Mouse (Mus musculus) MEL (cell line): ENCODE data around the gene Tbck. TPM values are rescaled to one million over a fixed set of nuclear protein-coding genes. Genes with fewer than 3 reads are reported as not detected.
A peak's percentile ranks its signal among the peaks of the same experiment; 100 is the strongest.

Experiments
- DNase-seq: peaks from one replicate; pipeline ENCODE4 v3.0.0; 2011; ENCODE audit warnings: low read depth, low spot score
- H3K27ac ChIP-seq: 2 replicates; pipeline ENCODE4 v1.5.1; 2012; ENCODE audit warnings: low read depth, mild to moderate bottlenecking, control low read depth, low read length, moderate library complexity; ENCODE audit not compliant: control insufficient read depth
- H3K27me3 ChIP-seq, 2 experiments: fragments of 150-350 bp in 1 of 2; sonication (generic) in 1 of 2; 2 replicates each; pipeline ENCODE4 v1.6.1; 2012; ENCODE audit warnings: low read length in 2 of 2, mild to moderate bottlenecking in 2 of 2, improper control_type of control experiment in 1 of 2, moderate library complexity in 1 of 2; ENCODE audit not compliant: insufficient read depth in 2 of 2, control insufficient read depth in 1 of 2
- H3K36me3 ChIP-seq, 2 experiments: 2 replicates each; pipeline ENCODE4 v1.6.1; 2012 to 2014; ENCODE audit warnings: low read length in 2 of 2, improper control_type of control experiment in 1 of 2, inconsistent platforms in 1 of 2, mild to moderate bottlenecking in 1 of 2; ENCODE audit not compliant: insufficient read depth in 2 of 2, control insufficient read depth in 1 of 2
- H3K4me1 ChIP-seq, 2 experiments: fragments of 150-350 bp in 1 of 2; sonication (generic) in 1 of 2; 2 replicates each; pipeline ENCODE4 v1.6.1; 2012; ENCODE audit warnings: low read length in 2 of 2, improper control_type of control experiment in 1 of 2, mild to moderate bottlenecking in 1 of 2; ENCODE audit not compliant: insufficient read depth in 2 of 2, control insufficient read depth in 1 of 2
- H3K4me3 ChIP-seq, 2 experiments: fragments of 150-350 bp in 1 of 2; sonication (generic) in 1 of 2; 2 replicates each; pipeline ENCODE4 v1.5.1; 2012; ENCODE audit warnings: low read depth in 2 of 2, low read length in 2 of 2, mild to moderate bottlenecking in 2 of 2, moderate library complexity in 2 of 2, control low read depth in 1 of 2, improper control_type of control experiment in 1 of 2; ENCODE audit not compliant: control insufficient read depth in 1 of 2, insufficient read depth in 1 of 2
- H3K79me2 ChIP-seq: 2 replicates; pipeline ENCODE4 v1.6.1; 2012; ENCODE audit warnings: mild to moderate bottlenecking, low read length, moderate library complexity; ENCODE audit not compliant: control insufficient read depth, poor library complexity, insufficient read depth
- H3K9ac ChIP-seq: 2 replicates; pipeline ENCODE4 v1.6.1; 2012; ENCODE audit warnings: low read depth, mild to moderate bottlenecking, control low read depth, low read length, moderate library complexity; ENCODE audit not compliant: control insufficient read depth, poor library complexity, severe bottlenecking
- H3K9me3 ChIP-seq: fragments of 150-350 bp; sonication (generic); replicated peaks from 2 replicates; pipeline ENCODE4 v1.6.1; 2012; ENCODE audit warnings: mild to moderate bottlenecking, low read length, improper control_type of control experiment, moderate library complexity; ENCODE audit not compliant: insufficient read depth
- BHLHE40 ChIP-seq: IDR thresholded peaks from 2 replicates; pipeline ENCODE4 v1.6.1; 2012; ENCODE audit warnings: low read depth, mild to moderate bottlenecking, inconsistent platforms, low read length, improper control_type of control experiment, borderline replicate concordance
- E2F4 ChIP-seq: IDR thresholded peaks from 2 replicates; pipeline ENCODE4 v1.6.1; 2011; ENCODE audit warnings: low read depth, low read length, improper control_type of control experiment, borderline replicate concordance
- ELF1 ChIP-seq: IDR thresholded peaks from 2 replicates; pipeline ENCODE4 v1.6.1; 2014; ENCODE audit warnings: low read depth, mild to moderate bottlenecking, inconsistent platforms, low read length, improper control_type of control experiment, moderate library complexity
- ETS1 ChIP-seq: IDR thresholded peaks from 2 replicates; pipeline ENCODE4 v1.6.1; 2012; ENCODE audit warnings: low read depth, mild to moderate bottlenecking, inconsistent platforms, low read length, improper control_type of control experiment, moderate library complexity
- GATA1 ChIP-seq: IDR thresholded peaks from 2 replicates; pipeline ENCODE4 v1.6.1; 2011; ENCODE audit warnings: low read depth, low read length, improper control_type of control experiment
- KAT2A ChIP-seq: conservative IDR thresholded peaks from 2 replicates; pipeline ENCODE4 v1.6.1; 2012; ENCODE audit warnings: low read depth, low read length, improper control_type of control experiment, inconsistent platforms
- MEF2A ChIP-seq: IDR thresholded peaks from 2 replicates; pipeline ENCODE4 v1.6.1; 2014; ENCODE audit warnings: low read depth, mild to moderate bottlenecking, inconsistent platforms, low read length, improper control_type of control experiment; ENCODE audit not compliant: poor library complexity, insufficient replicate concordance, severe bottlenecking; ENCODE audit errors: extremely low read depth
- MXI1 ChIP-seq: IDR thresholded peaks from 2 replicates; pipeline ENCODE4 v1.6.1; 2011; ENCODE audit warnings: mild to moderate bottlenecking, low read depth, low read length, improper control_type of control experiment
- NELFE ChIP-seq: IDR thresholded peaks from 2 replicates; pipeline ENCODE4 v1.6.1; 2011; ENCODE audit warnings: low read depth, low read length, improper control_type of control experiment
- SIN3A ChIP-seq: IDR thresholded peaks from 2 replicates; pipeline ENCODE4 v1.6.1; 2012; ENCODE audit warnings: low read length, improper control_type of control experiment, inconsistent platforms
- TAL1 ChIP-seq: IDR thresholded peaks from 2 replicates; pipeline ENCODE4 v1.6.1; 2012; ENCODE audit warnings: mild to moderate bottlenecking, inconsistent platforms, low read length, moderate library complexity, mixed read lengths
- TCF12 ChIP-seq: IDR thresholded peaks from 2 replicates; pipeline ENCODE4 v1.6.1; 2014; ENCODE audit warnings: low read depth, mild to moderate bottlenecking, inconsistent platforms, low read length, improper control_type of control experiment, moderate library complexity
- USF1 ChIP-seq: IDR thresholded peaks from 2 replicates; pipeline ENCODE4 v1.6.1; 2014; ENCODE audit warnings: low read depth, mild to moderate bottlenecking, inconsistent platforms, low read length, improper control_type of control experiment, moderate library complexity
- USF2 ChIP-seq, 2 experiments: IDR thresholded peaks; 2 replicates each; pipeline ENCODE4 v1.6.1; 2011 to 2012; ENCODE audit warnings: improper control_type of control experiment in 2 of 2, low read length in 2 of 2, borderline replicate concordance in 1 of 2, inconsistent platforms in 1 of 2, low read depth in 1 of 2, mild to moderate bottlenecking in 1 of 2; ENCODE audit not compliant: insufficient read depth in 1 of 2
- ZC3H11A ChIP-seq: IDR thresholded peaks from 2 replicates; pipeline ENCODE4 v1.6.1; 2012; ENCODE audit warnings: low read depth, mild to moderate bottlenecking, inconsistent platforms, low read length, improper control_type of control experiment
- ZMIZ1 ChIP-seq: IDR thresholded peaks from 2 replicates; pipeline ENCODE4 v1.6.1; 2012; ENCODE audit warnings: low read depth, mild to moderate bottlenecking, inconsistent platforms, low read length, improper control_type of control experiment, moderate library complexity
- ZNF384 ChIP-seq: IDR thresholded peaks from 2 replicates; pipeline ENCODE4 v1.6.1; 2012; ENCODE audit warnings: low read depth, mild to moderate bottlenecking, inconsistent platforms, low read length, improper control_type of control experiment
- polyA plus RNA-seq, 2 experiments: library from polyadenylated mRNA; stranded (reverse) in 1 of 2; unstranded in 1 of 2; fragments of >175 nt in 1 of 2; fragments of >200 nt in 1 of 2; gene quantifications; 2 replicates each; pipeline versions ENCODE4 v1.2.1 to v1.2.4; 2012; ENCODE audit warnings: low replicate concordance in 2 of 2, low read depth in 1 of 2; ENCODE audit not compliant: insufficient read length in 2 of 2, insufficient read depth in 1 of 2, missing spikeins in 1 of 2
- total RNA-seq: library from RNA; depleted of rRNA; stranded (reverse); fragments of 300-350 nt; gene quantifications from 2 replicates; pipeline ENCODE4 v1.2.3, GENCODE M21; 2012

The Tbck gene
- total and polyA plus RNA-seq, 3 experiments = 4.6 to 7.5 TPM; not detected in 1

- H3K4me1 ChIP-seq = peaks cover 4 to 7% of the 10 kb centered on the region in 2 experiments; a peak in 2 of 4 replicates
- H3K9me3 ChIP-seq = no peaks in the 10 kb centered on the region
- no peak overlapping the region for H3K9ac ChIP-seq
- no peak for TF ChIP-seq ELF1
- 0 out of 2 replicates have a peak, but pooled peaks have one; percentile 10 for TF ChIP-seq GATA1
- TF ChIP-seq TCF12 = no peak
- no peak for TF ChIP-seq USF2 (IDR thresholded peaks at IDR 0.05; ENCODE audit: borderline replicate concordance in 1 of 2, insufficient read depth in 1 of 2, low read depth in 1 of 2, low read length in 2 of 2)
- 0 out of 2 replicates have a peak, but pooled peaks have one; percentile 16 for TF ChIP-seq ETS1
- H3K79me2 ChIP-seq = no peaks in the 10 kb centered on the region
- no peak overlapping the region for H3K27ac ChIP-seq
- 0 out of 4 replicates have a peak, but pooled peaks cover 0 to 4% of the 10 kb centered on the region in 2 experiments for H3K36me3 ChIP-seq
- no peaks in the 10 kb centered on the region for H3K27me3 ChIP-seq
- H3K4me3 ChIP-seq = no peak overlapping the region
- no peak for DNase-seq
Measured at GRCm38 (mm10) chr3:132835118-132835794, 151.3 kb downstream of the Tbck start.

- no peak for DNase-seq
- Histone ChIP-seq H3K27ac (no peak overlapping the region), H3K9ac (no peak overlapping the region), H3K4me1 (peaks cover 4 to 7% of the 10 kb centered on the region in 2 experiments; a peak in 2 of 4 replicates), H3K36me3 (0 out of 4 replicates have a peak, but pooled peaks cover 0 to 4% of the 10 kb centered on the region in 2 experiments), H3K9me3 (no peaks in the 10 kb centered on the region), H3K79me2 (no peaks in the 10 kb centered on the region), H3K27me3 (no peaks in the 10 kb centered on the region), H3K4me3 (no peak overlapping the region)
- TF ChIP-seq MEF2A (no peak), NELFE (no peak), BHLHE40 (no peak), USF2 (IDR thresholded peaks at IDR 0.05; ENCODE audit: borderline replicate concordance in 1 of 2, insufficient read depth in 1 of 2, low read depth in 1 of 2, low read length in 2 of 2) (no peak), MXI1 (no peak), TAL1 (no peak), ZMIZ1 (no peak), ZC3H11A (no peak), USF1 (no peak), ZNF384 (no peak), KAT2A (no peak), E2F4 (no peak), SIN3A (no peak)
Measured at GRCm38 (mm10) chr3:132837134-132837533, 153.2 kb downstream of the Tbck start.
